Mouse (Mus musculus) liver, adult 2 months (tissue): ENCODE results near the gene Cog1. TPM values are rescaled to one million over a fixed set of nuclear protein-coding genes. Genes with fewer than 3 reads are reported as not detected.

Experiments used
- DNase-seq: peaks from one replicate; pipeline ENCODE4 v3.0.0-alpha.2; 2011; ENCODE audit warnings: low read depth, low spot score; ENCODE audit errors: extremely low read depth
- H3K27ac ChIP-seq: fragments of 200-500 bp; replicated peaks from 2 replicates; pipeline ENCODE4 v1.5.1; 2012; ENCODE audit warnings: low read depth, mild to moderate bottlenecking, control low read depth, inconsistent platforms, low read length; ENCODE audit not compliant: insufficient read depth
- H3K27me3 ChIP-seq: fragments of 200-500 bp; 2 replicates; pipeline ENCODE4 v1.6.1; 2012; ENCODE audit warnings: mild to moderate bottlenecking, moderate library complexity, low read length, inconsistent platforms; ENCODE audit not compliant: control insufficient read depth, insufficient read depth
- H3K36me3 ChIP-seq: fragments of 200-500 bp; 2 replicates; pipeline ENCODE4 v1.6.1; 2012; ENCODE audit warnings: low read length, inconsistent platforms; ENCODE audit not compliant: control insufficient read depth, insufficient read depth
- H3K4me1 ChIP-seq: fragments of 200-500 bp; 2 replicates; pipeline ENCODE4 v1.6.1; 2011; ENCODE audit warnings: low read length; ENCODE audit not compliant: control insufficient read depth, insufficient read depth
- H3K4me3 ChIP-seq: fragments of 200-500 bp; 2 replicates; pipeline ENCODE4 v1.5.1; 2011; ENCODE audit warnings: low read depth, mild to moderate bottlenecking, control low read depth, low read length, moderate library complexity; ENCODE audit not compliant: insufficient read depth
- H3K79me2 ChIP-seq: fragments of 200-500 bp; 2 replicates; pipeline ENCODE4 v1.6.1; 2012; ENCODE audit warnings: inconsistent platforms, mild to moderate bottlenecking, low read length, moderate library complexity; ENCODE audit not compliant: control insufficient read depth, insufficient read depth
- H3K9ac ChIP-seq: fragments of 200-500 bp; 2 replicates; pipeline ENCODE4 v1.6.1; 2012; ENCODE audit warnings: low read depth, mild to moderate bottlenecking, control low read depth, inconsistent platforms, low read length
- CTCF ChIP-seq: fragments of 200-500 bp; IDR thresholded peaks from 2 replicates; pipeline ENCODE4 v1.5.1; 2011; ENCODE audit warnings: low read depth, low read length, control low read depth
- POLR2A ChIP-seq: fragments of 200-500 bp; IDR thresholded peaks from 2 replicates; pipeline ENCODE4 v1.6.1; 2011; ENCODE audit warnings: low read length, control low read depth; ENCODE audit not compliant: insufficient read depth; ENCODE audit errors: extremely low read depth
- WGBS: fragments of 180-500 bp; shearing (Covaris S2); methylation state at CpG from one replicate; pipeline ENCODE4 v1.1.7; 2018; 5-methylcytosine and 5-hydroxymethylcytosine counted together
- polyA plus RNA-seq: library from polyadenylated mRNA; depleted of rRNA; stranded (reverse); fragments of >200 nt; gene quantifications from 2 replicates; pipeline ENCODE4 v1.2.3, GENCODE M21; 2012
- total RNA-seq: library from RNA; depleted of rRNA; stranded (reverse); fragments of >200 nt; gene quantifications from 2 replicates; pipeline ENCODE4 v1.2.3, GENCODE M21; 2014

Gene Cog1
- total and polyA plus RNA-seq, 2 experiments, result 6.0 to 17.7 TPM

DNA sequence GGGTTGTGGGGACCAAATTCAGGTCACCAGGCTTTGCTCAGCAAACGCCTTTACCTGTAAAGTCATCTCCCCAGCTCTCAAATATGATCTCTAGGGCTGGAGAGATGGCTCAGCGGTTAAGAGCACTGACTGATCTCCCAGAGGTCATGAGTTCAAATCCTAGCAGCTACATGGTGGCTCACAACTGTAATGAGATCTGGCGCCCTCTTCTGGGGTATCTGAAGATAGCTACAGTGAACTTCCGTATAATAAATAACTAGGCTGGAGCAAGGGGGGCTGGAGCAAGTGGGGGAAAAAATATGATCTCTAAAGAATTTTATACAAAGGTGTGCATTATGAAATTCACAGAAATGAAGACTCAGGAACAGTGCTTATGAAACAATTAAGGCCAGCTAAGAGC is 21.2 kb upstream of the Cog1 start:
- 0 out of 2 replicates have a peak, but pooled peaks have one; percentile 11 for TF ChIP-seq CTCF
- no peak for TF ChIP-seq POLR2A
- Histone ChIP-seq H3K9ac (no peak overlapping the region), H3K4me3 (no peak overlapping the region), H3K27me3 (no peaks in the 10 kb centered on the region), H3K27ac (no peak overlapping the region), H3K79me2 (no peaks in the 10 kb centered on the region), H3K4me1 (peaks cover 8% of the 10 kb centered on the region), H3K36me3 (no peaks in the 10 kb centered on the region)
- 63% methylated on average over 4 of the region's 4 CpGs for WGBS
- peak; percentile 20 for DNase-seq

GRCm38 (mm10) chr11:113630642-113631041 is 18.3 kb upstream of the Cog1 start:
- TF ChIP-seq POLR2A, result no peak
- peak; percentile 54 for TF ChIP-seq CTCF
- 48% methylated on average over 7 of the region's 7 CpGs for WGBS
- no peak overlapping the region for H3K9ac ChIP-seq
- peak; percentile 32 for DNase-seq
- H3K36me3 ChIP-seq, result no peaks in the 10 kb centered on the region
- H3K27me3 ChIP-seq, result no peaks in the 10 kb centered on the region
- no peak overlapping the region for H3K4me3 ChIP-seq
- peaks cover 8% of the 10 kb centered on the region for H3K4me1 ChIP-seq
- H3K27ac ChIP-seq, result no peak overlapping the region
- no peaks in the 10 kb centered on the region for H3K79me2 ChIP-seq

DNA sequence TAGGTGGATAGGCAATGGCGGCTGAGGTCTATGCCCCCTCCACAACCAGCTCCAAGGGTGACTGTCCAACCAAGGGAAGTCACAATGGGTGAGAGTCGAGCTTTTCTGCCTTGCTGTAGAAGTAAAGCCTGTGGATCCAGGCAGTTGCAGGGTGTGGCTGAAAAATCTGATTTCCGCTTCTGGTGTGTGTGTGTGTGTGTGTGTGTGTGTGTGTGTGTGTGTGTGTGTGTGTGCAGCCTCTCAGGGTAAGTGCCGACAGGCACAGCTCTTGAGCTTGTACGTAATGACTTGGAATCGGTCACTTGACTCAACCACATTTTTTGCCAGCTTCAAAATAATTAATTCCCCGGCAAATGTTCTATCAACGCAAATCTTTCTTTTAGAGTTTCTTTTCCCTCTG is 17.7 kb upstream of the Cog1 start:
- Histone ChIP-seq H3K4me3 (no peak overlapping the region), H3K27ac (no peak overlapping the region), H3K79me2 (no peaks in the 10 kb centered on the region), H3K27me3 (no peaks in the 10 kb centered on the region), H3K9ac (no peak overlapping the region), H3K4me1 (peaks cover 8% of the 10 kb centered on the region), H3K36me3 (no peaks in the 10 kb centered on the region)
- WGBS, result 40% methylated on average over 8 of the region's 8 CpGs
- TF ChIP-seq CTCF (no peak), POLR2A (no peak)
- DNase-seq, result no peak

- DNase-seq, result peak; percentile 77
- Histone ChIP-seq H3K9ac (0 out of 2 replicates have a peak overlapping the region, but pooled peaks have one; percentile 51), H3K27ac (0 out of 2 replicates have a peak overlapping the region, but pooled peaks have one; percentile 18), H3K36me3 (no peaks in the 10 kb centered on the region), H3K4me3 (peak overlapping the region; percentile 35; the same call in 1 of the 2 replicates), H3K27me3 (no peaks in the 10 kb centered on the region), H3K79me2 (no peaks in the 10 kb centered on the region), H3K4me1 (peaks cover 8% of the 10 kb centered on the region)
- TF ChIP-seq POLR2A, result no peak
- TF ChIP-seq CTCF, result no peak
- 21% methylated on average over 8 of the region's 8 CpGs for WGBS
Measured at GRCm38 (mm10) chr11:113631862-113632261, 17.1 kb upstream of the Cog1 start.

DNA sequence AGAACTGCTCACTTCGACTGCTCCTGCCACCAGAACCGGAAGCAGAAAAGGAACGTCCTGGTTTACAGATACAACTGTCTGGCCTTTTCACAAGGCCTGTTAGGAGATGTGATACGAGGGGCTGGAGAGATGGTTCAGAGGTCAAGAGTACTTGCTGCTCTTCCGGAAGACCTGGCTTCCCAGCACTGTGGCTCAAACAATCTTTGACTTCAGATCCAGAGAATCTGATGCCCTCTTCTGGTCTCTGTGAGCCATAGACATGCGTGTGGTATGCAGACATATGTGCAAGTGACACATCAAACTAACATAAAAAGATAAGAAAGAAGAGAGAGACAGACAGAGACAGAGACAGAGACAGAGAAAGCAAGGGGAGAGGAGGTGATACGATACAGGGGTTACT is 16.7 kb upstream of the Cog1 start:
- no peak for DNase-seq
- TF ChIP-seq POLR2A (no peak), CTCF (no peak)
- H3K27ac ChIP-seq, result 0 out of 2 replicates have a peak overlapping the region, but pooled peaks have one; percentile 18
- no peak overlapping the region for H3K4me3 ChIP-seq
- H3K9ac ChIP-seq, result no peak overlapping the region
- H3K36me3 ChIP-seq, result no peaks in the 10 kb centered on the region
- no peaks in the 10 kb centered on the region for H3K27me3 ChIP-seq
- H3K79me2 ChIP-seq, result no peaks in the 10 kb centered on the region
- peaks cover 8% of the 10 kb centered on the region for H3K4me1 ChIP-seq
- 41% methylated on average over 7 of the region's 7 CpGs for WGBS

DNA sequence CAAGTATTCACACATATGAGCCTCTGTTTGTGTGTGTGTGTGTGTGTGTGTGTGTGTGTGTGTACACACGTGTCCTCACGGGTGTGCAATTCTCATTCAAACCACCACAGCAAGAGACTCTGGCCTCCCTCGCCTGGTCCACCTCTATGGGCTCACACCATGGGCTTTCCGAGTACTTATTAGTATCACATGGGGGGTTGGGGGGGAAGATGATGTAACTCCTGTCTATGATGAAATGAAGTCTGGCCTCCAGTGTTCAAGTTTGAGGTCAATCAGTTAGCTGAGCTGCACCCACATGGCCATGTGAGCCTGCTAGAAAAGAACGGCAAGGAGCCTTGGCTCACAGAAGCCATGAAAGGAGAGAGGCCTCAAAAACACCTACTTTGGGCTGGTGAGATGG is 15.6 kb upstream of the Cog1 start:
- no peaks in the 10 kb centered on the region for H3K27me3 ChIP-seq
- H3K4me1 ChIP-seq, result peaks cover 8% of the 10 kb centered on the region
- TF ChIP-seq POLR2A (no peak), CTCF (no peak)
- peak; percentile 45 for DNase-seq
- no peak overlapping the region for H3K27ac ChIP-seq
- no peak overlapping the region for H3K4me3 ChIP-seq
- WGBS, result 65% methylated on average over 5 of the region's 5 CpGs
- no peaks in the 10 kb centered on the region for H3K36me3 ChIP-seq
- no peaks in the 10 kb centered on the region for H3K79me2 ChIP-seq
- no peak overlapping the region for H3K9ac ChIP-seq
